Mouse (Mus musculus): Measurements from ENCODE around the gene Ccdc146. TPM values are rescaled to one million over a fixed set of nuclear protein-coding genes. Genes with fewer than 3 reads are reported as not detected.
A peak's percentile ranks its signal among the peaks of the same experiment; 100 is the strongest.

The Ccdc146 gene
- total RNA-seq (2014; fragmentation: Nextera tagmentation) (not detected in 2 replicates), total RNA-seq (2017) (not detected in 2 replicates)

DNA sequence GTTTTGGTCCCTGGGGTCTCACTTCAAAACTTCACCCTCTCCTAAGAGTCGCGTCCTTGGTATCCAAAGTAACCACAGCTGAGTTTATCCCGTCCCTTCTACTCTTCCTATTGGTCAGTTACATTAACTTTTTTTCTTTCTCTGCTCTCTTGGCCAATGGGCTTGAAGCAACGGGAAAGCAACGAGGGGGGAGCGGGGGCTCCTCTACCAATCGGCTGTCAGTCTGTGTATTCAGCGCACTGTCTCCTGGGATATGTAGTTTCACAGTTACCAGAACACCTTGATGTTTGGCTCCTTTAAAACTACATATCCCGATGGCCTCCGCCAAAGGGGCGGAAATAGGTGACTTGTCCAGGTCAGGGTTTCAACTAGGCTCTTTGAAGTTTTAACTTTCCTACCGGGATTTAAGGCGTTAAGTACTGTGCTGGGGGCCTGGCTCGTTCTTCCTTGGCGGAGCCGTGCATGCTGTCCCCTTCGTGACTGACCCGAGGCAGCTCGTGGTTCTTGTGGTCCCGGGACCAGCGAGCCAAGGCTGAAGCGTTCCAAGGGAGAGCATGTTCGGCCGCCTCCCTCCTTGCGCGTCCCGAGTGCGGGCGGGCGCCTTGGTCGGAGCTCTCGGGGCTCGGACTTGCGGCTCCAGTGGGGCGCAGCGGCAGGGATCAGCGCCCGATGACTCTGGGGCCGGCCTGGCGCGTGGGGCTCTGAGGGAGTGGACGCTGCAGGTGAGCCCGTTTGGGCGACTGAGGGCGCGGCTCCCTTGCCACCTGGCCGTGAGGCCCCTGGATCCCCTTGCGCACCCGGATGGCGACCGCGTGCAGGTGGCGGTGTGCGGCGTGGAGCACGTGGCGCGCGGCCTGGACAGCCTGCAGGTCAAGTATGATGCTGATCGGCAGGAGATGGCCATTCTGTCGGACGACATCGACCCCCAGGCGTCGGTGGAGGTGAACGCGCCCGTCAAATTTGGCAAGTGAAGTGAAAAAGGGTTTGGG is at the start of gene Ccdc146, which contains the start of gene Fam185a:
Gene Ccdc146, minus strand, starts transcription at position 64 of the 989 bp plus-strand sequence.
Gene Fam185a, plus strand, starts transcription at position 345 of the 989 bp plus-strand sequence.
- peak; percentile 99 for ATAC-seq (replicated peaks; ENCODE audit: low FRiP score, low TSS enrichment, poor library complexity, severe bottlenecking)

DNA sequence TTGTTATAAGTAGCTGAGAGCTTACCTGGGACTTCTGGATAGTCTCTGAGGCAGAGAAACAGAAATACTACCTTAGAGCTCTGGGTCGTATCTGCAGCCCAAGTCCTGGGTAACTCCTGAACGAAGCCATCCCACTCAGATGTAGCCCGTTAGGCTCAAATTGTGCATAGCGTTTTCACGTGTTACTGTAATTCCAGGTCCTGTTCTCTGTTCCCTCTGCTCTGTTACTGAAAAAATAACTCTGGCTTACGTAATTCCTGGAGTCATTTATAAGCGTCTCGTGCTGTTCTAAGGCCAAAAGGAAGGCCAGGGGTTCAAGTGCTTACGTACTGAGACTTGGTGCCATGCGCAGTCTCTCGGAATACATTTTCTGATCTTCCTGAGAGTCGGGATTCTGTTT is 43.6 kb upstream of the Ccdc146 start:
- no peak for ATAC-seq (replicated peaks; ENCODE audit: low FRiP score, low TSS enrichment, poor library complexity, severe bottlenecking)

DNA sequence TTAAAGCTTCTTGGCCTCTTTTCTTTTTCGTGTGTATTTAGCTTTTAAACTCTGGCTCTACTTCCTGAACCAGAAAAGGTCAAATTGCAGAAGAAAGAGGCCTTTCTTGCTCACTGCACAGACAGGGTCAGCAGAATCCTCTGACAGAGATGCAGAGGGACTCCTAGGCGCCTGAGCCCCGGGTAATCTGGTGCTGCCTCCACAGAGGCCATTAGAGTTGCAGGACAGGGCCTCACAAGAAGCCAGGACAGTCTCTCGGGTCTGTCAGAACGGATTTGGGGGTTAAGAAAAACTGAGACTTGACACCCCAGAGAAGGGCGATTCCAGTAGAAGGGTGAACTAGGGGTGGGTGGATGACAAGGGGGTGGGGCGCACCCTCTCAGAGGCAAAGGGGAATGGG is 42.9 kb upstream of the Ccdc146 start:
- ATAC-seq (replicated peaks; ENCODE audit: low FRiP score, low TSS enrichment, poor library complexity, severe bottlenecking), result no peak

DNA sequence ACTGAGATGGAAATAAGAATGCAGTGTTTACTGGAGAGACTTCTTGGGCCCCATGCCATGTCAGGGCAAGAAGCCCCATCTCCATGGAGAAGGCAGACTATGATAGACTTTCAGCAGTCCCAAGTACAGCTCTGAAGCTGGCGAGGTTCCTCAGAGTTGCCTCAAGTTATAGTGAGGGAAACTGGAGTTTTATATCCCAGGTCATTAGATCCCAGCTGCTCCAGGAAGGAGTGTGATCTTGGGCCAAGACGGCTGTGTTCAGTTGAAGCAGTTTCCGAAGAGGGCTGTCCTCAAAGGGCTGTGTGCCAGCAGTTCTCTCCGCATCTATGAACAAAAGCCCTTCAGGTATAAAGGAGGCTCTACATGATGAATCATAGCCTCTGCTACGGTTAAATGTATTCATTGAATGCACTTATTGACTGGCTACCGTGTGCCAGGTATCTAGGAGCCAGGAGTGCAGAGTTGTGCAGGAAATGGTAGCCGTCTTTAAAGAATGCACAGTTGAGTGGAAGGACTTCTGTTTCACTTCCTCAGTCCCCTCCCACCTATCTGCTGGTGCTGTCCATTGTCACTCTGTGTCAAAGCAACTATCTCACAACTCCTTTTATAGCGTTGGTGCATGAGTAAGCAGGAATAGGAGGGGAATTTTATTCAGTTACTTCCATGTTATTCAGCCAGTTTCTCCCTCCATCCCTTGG is 16.5 kb upstream of the Ccdc146 start:
- ATAC-seq (replicated peaks; ENCODE audit: low FRiP score, low TSS enrichment, poor library complexity, severe bottlenecking), result no peak

DNA sequence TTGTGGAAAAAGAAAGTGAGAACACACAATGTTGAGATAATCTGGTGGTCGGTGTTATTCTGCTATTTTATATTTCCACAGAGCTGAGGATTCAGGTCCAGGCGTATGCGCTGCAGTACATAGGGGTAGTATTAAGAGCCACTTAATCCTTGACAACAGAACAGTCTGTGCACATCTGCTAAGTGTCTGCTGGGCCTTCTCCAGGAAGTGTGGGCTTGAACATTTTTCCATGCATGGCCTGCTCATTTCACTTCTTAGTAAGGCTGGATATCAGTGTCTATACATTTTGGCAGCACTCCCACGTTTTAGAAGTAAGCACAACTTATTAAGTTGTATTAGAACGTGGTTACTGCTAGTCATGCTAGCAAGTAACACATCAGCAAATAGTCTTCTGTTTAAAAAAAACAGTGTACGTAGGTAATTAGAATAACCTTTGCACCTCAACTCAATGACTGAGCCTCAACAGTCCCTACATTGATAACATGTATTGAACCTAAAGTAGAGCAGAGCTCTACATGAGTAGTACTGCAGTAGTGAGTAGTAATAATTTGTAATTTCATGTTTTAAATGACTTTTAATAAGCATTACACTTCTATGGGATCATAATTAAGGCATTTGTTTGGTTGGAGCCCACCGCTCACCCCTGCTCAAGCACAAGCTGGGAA is 15.1 kb upstream of the Ccdc146 start:
- no peak for ATAC-seq (replicated peaks; ENCODE audit: low FRiP score, low TSS enrichment, poor library complexity, severe bottlenecking)

- ATAC-seq (replicated peaks; ENCODE audit: low FRiP score, low TSS enrichment, poor library complexity, severe bottlenecking), result no peak
Observed at GRCm38 (mm10) chr5:21438428-21438827, 14.0 kb upstream of the Ccdc146 start.

DNA sequence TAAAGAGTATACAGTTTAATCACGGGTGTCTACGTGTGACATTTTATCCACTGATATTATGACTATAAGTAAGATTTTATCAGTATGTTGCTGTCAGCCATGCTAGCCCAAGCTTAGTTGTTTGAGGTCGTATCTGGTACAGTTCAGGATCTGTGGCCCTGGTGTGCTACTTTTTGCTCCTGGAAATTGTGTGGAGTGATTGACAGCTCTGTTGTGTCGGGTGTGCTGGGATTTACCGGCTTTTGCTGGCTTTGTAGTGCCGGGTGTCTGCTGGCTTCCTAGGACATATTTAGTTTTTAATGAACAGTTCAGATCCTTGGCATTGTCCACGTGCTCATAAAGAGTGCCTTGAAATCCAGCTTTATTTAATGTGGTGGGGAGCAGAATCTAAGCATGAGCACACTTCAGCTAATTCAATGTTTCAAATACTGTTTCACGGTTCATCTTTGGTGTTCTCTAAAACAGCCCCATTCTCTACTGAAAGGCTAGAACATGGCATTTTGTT is 12.0 kb upstream of the Ccdc146 start:
- no peak for ATAC-seq (replicated peaks; ENCODE audit: low FRiP score, low TSS enrichment, poor library complexity, severe bottlenecking)

DNA sequence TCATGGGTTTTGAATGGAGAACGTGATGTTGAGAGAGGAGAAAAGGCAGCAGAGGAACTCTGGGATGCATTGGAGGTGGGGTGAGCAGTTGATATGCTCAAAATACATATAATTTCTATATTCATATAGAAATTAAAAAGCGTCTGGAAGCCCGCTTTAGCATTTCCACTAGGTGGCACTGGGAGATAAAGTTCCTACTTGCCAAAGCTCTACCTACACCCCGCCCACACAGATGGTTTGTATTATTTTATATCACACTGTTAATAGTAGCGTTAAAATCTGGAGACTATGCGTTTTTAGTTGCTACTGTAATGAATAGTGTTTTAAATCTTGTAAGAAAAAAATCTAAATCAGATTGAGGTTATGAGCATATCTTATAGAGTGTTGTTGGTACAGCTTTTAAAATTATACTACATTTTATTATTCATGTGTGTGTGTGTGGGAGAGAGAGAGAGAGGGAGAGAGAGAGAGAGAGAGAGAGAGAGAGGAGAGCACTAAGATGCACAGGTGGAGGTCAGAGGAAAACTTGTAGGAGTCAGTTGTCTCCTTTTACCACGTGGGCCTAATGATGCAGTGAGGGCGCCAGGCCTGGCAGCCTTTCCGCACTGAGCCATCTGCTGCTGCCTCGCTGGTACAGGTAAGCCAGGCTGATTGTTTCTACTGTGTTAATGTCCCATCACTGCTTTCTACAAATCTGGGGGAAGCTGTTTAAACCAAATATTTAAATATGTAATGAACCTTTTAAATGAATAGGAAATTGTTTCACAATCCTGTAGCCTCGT is 9.9 kb upstream of the Ccdc146 start:
- peak; percentile 71; the same call in 1 of the 2 replicates for ATAC-seq (replicated peaks; ENCODE audit: low FRiP score, low TSS enrichment, poor library complexity, severe bottlenecking)

- ATAC-seq (replicated peaks; ENCODE audit: low FRiP score, low TSS enrichment, poor library complexity, severe bottlenecking), result no peak
Observed at GRCm38 (mm10) chr5:21426666-21427065, 2.2 kb upstream of the Ccdc146 start.

GRCm38 (mm10) chr5:21420609-21421008 is 3.9 kb downstream of the Ccdc146 start:
- no peak for ATAC-seq (replicated peaks; ENCODE audit: low FRiP score, low TSS enrichment, poor library complexity, severe bottlenecking)

GRCm38 (mm10) chr5:21418613-21419012 is 5.9 kb downstream of the Ccdc146 start:
- no peak for ATAC-seq (replicated peaks; ENCODE audit: low FRiP score, low TSS enrichment, poor library complexity, severe bottlenecking)

- no peak for ATAC-seq (replicated peaks; ENCODE audit: low FRiP score, low TSS enrichment, poor library complexity, severe bottlenecking)
Observed at GRCm38 (mm10) chr5:21414116-21414820, 10.2 kb downstream of the Ccdc146 start.

DNA sequence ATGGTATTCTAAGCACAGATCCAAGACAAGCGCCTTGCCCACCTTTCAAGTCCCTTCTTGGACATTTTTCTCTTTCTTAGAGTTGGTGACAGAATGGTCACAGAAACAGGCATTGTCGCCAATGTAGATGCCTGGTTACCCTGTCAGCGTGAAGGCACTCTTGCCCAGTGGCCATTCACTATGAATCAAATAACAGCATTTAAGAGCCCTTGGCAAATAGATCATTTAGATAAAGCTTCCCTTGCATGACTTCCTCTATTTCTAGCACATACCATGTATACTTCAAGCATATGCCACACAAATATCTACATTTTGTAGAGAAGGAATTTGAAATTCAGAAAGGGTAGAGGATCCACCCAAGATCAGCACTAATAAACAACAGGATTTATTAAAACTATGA is 11.2 kb downstream of the Ccdc146 start:
- no peak for ATAC-seq (replicated peaks; ENCODE audit: low FRiP score, low TSS enrichment, poor library complexity, severe bottlenecking)

GRCm38 (mm10) chr5:21412056-21412455 is 12.4 kb downstream of the Ccdc146 start:
- ATAC-seq (replicated peaks; ENCODE audit: low FRiP score, low TSS enrichment, poor library complexity, severe bottlenecking), result no peak

DNA sequence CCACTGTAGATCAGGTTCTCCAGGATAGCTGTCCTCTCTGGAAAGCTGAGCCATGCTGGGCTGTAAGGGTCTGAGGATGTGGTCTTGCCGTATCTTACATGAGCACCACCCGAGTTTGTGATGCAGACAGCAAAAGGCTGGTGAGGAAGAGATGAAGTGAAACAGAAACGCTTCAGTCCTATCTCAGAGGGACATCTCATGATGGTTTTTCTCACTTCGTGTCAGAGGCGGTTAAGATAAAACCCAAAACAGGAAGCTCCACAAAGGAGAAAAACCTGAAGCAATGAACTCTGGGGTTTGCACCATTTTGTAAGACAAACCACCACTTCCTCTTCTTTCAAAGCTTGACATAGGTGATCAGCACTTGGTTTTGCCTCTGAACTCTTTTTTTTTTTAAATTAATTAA is 13.2 kb downstream of the Ccdc146 start:
- ATAC-seq (replicated peaks; ENCODE audit: low FRiP score, low TSS enrichment, poor library complexity, severe bottlenecking), result peak; percentile 83

GRCm38 (mm10) chr5:21395205-21395840 is 29.2 kb downstream of the Ccdc146 start:
- peak; percentile 96 for ATAC-seq (replicated peaks; ENCODE audit: low FRiP score, low TSS enrichment, poor library complexity, severe bottlenecking)

DNA sequence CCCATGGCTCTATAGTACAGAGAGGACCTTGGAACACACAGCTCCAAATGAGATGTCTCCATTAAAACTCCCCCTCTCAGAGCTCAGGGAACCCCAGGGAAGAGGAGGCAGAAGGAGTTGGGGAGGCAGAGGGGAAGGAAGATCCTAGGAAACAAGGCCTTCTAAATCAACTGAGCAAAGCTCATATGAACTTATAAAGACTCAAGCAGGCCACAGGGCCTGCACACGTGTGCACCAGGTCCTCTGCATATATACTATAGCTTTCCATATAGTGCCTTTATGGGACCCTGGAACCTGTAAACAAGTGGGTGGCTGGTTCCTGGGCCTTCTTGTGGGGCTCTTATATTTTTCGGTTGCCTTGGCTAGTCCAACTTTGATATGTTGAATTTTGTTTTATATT is 29.9 kb downstream of the Ccdc146 start:
- ATAC-seq (replicated peaks; ENCODE audit: low FRiP score, low TSS enrichment, poor library complexity, severe bottlenecking), result no peak
